Mouse (Mus musculus): ENCODE results near the gene Anks1b. TPM values are rescaled to one million over a fixed set of nuclear protein-coding genes. Genes with fewer than 3 reads are reported as not detected.

Anks1b gene
- polyA plus RNA-seq, 1 experiment from 2014 or later, result 0.84 TPM

DNA sequence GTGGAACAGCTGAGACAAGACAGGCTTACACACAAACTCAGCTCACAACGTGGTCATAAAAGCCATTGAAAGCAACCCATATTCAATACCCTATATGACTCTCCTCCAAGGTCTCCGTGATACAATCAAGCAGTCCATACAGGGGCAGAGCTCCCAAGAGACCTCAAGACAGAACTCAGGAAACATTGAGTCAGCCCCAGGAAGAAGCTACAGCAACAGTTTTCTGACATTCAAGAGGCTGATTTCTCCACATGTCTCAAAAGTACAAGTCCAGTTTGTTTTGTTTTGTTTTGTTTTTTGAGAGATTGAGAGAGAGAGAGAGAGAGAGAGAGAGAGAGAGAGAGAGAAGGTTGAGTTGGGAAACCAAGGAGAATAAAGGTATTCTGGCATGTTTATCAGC, 1100.8 kb downstream of the Anks1b start:
- H3K36me3 ChIP-seq (ENCODE audit: control insufficient read depth, insufficient read depth, low read length), result no peaks in the 10 kb centered on the region
- H3K4me2 ChIP-seq, result no peak overlapping the region
- H3K9ac ChIP-seq (ENCODE audit: low read depth, low read length), result no peak overlapping the region
- H3K9me3 ChIP-seq (replicated peaks; ENCODE audit: control insufficient read depth, low read length), result no peaks in the 10 kb centered on the region
- H3K27ac ChIP-seq (ENCODE audit: low read depth, low read length), result no peak overlapping the region
- peaks cover 5% of the 10 kb centered on the region for H3K4me1 ChIP-seq (ENCODE audit: control insufficient read depth, insufficient read depth, low read length)
- WGBS (ENCODE audit: insufficient replicate concordance), result 64% methylated on average over 2 of the region's 2 CpGs
- no peak overlapping the region for H3K4me3 ChIP-seq (ENCODE audit: low read depth, low read length)
- peaks cover 17% of the 10 kb centered on the region for H3K27me3 ChIP-seq (ENCODE audit: control insufficient read depth, insufficient read depth, low read length)
- no peak for ATAC-seq (replicated peaks; ENCODE audit: insufficient number of reproducible peaks, low FRiP score, low TSS enrichment)

DNA sequence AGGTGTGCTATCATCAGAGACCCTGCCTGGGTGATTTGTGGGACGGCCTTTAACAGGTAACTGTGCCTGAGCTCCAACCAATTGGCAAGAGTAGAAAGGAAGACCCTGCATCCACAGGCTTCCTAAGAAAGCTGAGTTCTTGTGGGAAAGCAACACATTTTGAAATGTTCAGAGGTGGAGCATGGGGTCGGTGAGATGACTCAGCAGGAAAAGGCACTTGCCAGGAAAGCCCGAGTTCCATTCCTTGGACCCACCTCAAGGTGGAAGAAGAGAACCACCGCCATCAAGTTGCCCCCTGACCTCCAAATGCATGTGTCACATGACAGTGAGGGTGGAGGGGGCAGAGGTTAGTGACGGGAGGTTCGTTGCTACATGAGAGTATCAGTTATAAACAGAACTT, 1101.2 kb downstream of the Anks1b start:
- H3K4me3 ChIP-seq (ENCODE audit: low read depth, low read length), result no peak overlapping the region
- H3K9ac ChIP-seq (ENCODE audit: low read depth, low read length), result no peak overlapping the region
- 73% methylated on average over 6 of the region's 6 CpGs for WGBS (ENCODE audit: insufficient replicate concordance)
- no peaks in the 10 kb centered on the region for H3K9me3 ChIP-seq (replicated peaks; ENCODE audit: control insufficient read depth, low read length)
- H3K27ac ChIP-seq (ENCODE audit: low read depth, low read length), result no peak overlapping the region
- ATAC-seq (replicated peaks; ENCODE audit: insufficient number of reproducible peaks, low FRiP score, low TSS enrichment), result no peak
- H3K4me1 ChIP-seq (ENCODE audit: control insufficient read depth, insufficient read depth, low read length), result peaks cover 5% of the 10 kb centered on the region
- H3K27me3 ChIP-seq (ENCODE audit: control insufficient read depth, insufficient read depth, low read length), result peaks cover 13% of the 10 kb centered on the region
- H3K4me2 ChIP-seq, result no peak overlapping the region
- no peaks in the 10 kb centered on the region for H3K36me3 ChIP-seq (ENCODE audit: control insufficient read depth, insufficient read depth, low read length)

DNA sequence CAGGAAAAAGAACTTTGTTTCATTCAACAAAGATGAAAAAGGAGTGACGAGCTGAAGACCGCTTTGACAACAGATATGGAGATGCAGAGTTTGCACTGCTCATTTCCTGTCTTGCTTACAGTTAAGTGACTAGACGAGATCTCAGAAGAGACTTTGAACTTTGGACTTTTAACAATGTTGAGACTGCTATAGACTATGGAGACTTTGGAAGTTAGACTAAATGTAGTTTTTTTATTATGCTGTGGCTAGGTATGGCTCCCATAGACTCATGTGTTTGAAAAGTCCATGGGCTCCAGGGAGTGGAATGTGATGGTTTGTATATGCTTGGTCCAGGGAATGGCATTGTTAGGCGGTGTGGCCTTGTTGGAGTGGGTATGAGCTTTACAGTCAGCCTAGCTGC, 1108.5 kb downstream of the Anks1b start:
- Histone ChIP-seq H3K9ac (ENCODE audit: low read depth, low read length) (no peak overlapping the region), H3K36me3 (ENCODE audit: control insufficient read depth, insufficient read depth, low read length) (no peaks in the 10 kb centered on the region; the same call in 1 of the 2 replicates), H3K27me3 (ENCODE audit: control insufficient read depth, insufficient read depth, low read length) (no peaks in the 10 kb centered on the region), H3K4me3 (ENCODE audit: low read depth, low read length) (no peak overlapping the region), H3K9me3 (replicated peaks; ENCODE audit: control insufficient read depth, low read length) (no peaks in the 10 kb centered on the region), H3K4me1 (ENCODE audit: control insufficient read depth, insufficient read depth, low read length) (no peaks in the 10 kb centered on the region), H3K27ac (ENCODE audit: low read depth, low read length) (no peak overlapping the region), H3K4me2 (no peak overlapping the region)
- WGBS (ENCODE audit: insufficient replicate concordance), result 83% methylated on average over 4 of the region's 4 CpGs
- no peak for ATAC-seq (replicated peaks; ENCODE audit: insufficient number of reproducible peaks, low FRiP score, low TSS enrichment)

DNA sequence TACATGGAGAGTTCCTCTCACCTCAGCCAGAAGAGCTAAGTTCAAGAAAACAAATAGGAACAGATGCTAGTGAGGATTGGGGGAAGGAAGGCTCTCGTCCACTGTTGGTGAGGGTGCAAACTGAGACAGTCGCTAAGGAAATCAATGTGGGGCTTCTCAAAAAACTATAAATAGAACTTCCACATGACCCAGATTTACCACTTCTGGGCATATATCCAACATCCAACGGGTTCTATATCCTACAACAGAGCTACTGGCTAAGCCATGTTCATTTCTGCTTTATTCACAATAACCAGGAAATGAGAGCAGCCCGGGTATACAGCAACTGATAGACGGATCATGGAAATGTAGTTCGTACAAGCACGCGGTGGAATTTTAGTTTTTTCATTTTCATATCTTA, 1109.7 kb downstream of the Anks1b start:
- no peak overlapping the region for H3K4me2 ChIP-seq
- no peak for ATAC-seq (replicated peaks; ENCODE audit: insufficient number of reproducible peaks, low FRiP score, low TSS enrichment)
- H3K4me1 ChIP-seq (ENCODE audit: control insufficient read depth, insufficient read depth, low read length), result no peaks in the 10 kb centered on the region
- H3K4me3 ChIP-seq (ENCODE audit: low read depth, low read length), result no peak overlapping the region
- no peaks in the 10 kb centered on the region; the same call in 1 of the 2 replicates for H3K36me3 ChIP-seq (ENCODE audit: control insufficient read depth, insufficient read depth, low read length)
- H3K9me3 ChIP-seq (replicated peaks; ENCODE audit: control insufficient read depth, low read length), result no peaks in the 10 kb centered on the region
- no peak overlapping the region for H3K9ac ChIP-seq (ENCODE audit: low read depth, low read length)
- WGBS (ENCODE audit: insufficient replicate concordance), result 83% methylated on average over 8 of the region's 8 CpGs
- H3K27me3 ChIP-seq (ENCODE audit: control insufficient read depth, insufficient read depth, low read length), result no peaks in the 10 kb centered on the region
- no peak overlapping the region for H3K27ac ChIP-seq (ENCODE audit: low read depth, low read length)

DNA sequence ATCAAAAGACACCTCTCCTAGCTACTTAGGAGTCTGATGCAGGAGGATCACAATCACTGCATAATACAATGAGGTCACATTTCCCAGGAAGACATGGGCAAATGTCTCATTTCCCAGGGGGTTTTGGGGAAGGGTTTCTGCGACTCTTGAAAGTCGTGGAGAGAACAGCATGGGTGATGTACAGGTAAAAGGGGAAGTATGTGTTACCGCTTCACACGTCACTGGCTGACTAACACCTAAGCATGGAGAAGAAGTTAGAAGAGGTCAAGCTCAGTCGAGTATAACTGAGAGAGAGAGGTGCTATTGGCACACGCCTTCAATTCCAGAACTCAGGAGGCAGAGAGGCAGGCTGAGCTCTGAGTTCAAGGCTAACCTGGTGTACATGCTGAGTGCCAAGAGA, 1117.0 kb downstream of the Anks1b start:
- no peak overlapping the region for H3K27ac ChIP-seq (ENCODE audit: low read depth, low read length)
- peaks cover 3% of the 10 kb centered on the region for H3K36me3 ChIP-seq (ENCODE audit: control insufficient read depth, insufficient read depth, low read length)
- no peaks in the 10 kb centered on the region for H3K4me1 ChIP-seq (ENCODE audit: control insufficient read depth, insufficient read depth, low read length)
- no peak overlapping the region for H3K9ac ChIP-seq (ENCODE audit: low read depth, low read length)
- no peaks in the 10 kb centered on the region for H3K9me3 ChIP-seq (replicated peaks; ENCODE audit: control insufficient read depth, low read length)
- H3K27me3 ChIP-seq (ENCODE audit: control insufficient read depth, insufficient read depth, low read length), result no peaks in the 10 kb centered on the region
- no peak overlapping the region for H3K4me2 ChIP-seq
- no peak overlapping the region for H3K4me3 ChIP-seq (ENCODE audit: low read depth, low read length)
- ATAC-seq (replicated peaks; ENCODE audit: insufficient number of reproducible peaks, low FRiP score, low TSS enrichment), result no peak
- 83% methylated on average over 6 of the region's 6 CpGs for WGBS (ENCODE audit: insufficient replicate concordance)

DNA sequence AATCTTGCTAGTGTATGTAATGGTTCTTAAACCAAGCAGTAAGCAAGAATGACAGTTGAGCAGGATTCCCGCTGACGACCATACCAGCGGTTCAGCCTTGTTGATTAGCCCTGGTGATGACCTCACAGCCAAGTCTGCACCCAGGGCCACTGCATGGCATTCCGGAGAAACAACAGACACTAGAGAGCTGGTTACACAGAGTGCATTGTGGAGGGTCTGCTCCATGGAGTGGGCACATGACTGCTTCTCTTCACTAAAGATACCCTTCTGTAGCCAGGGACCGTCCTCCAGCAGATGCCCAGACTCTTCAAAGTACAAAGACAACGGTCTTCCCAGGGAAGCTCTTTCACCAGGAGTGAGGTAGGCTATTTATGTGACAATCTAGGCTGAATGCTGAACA, 1118.9 kb downstream of the Anks1b start:
- Histone ChIP-seq H3K27me3 (ENCODE audit: control insufficient read depth, insufficient read depth, low read length) (no peaks in the 10 kb centered on the region), H3K4me3 (ENCODE audit: low read depth, low read length) (no peak overlapping the region), H3K9ac (ENCODE audit: low read depth, low read length) (no peak overlapping the region), H3K4me1 (ENCODE audit: control insufficient read depth, insufficient read depth, low read length) (no peaks in the 10 kb centered on the region), H3K36me3 (ENCODE audit: control insufficient read depth, insufficient read depth, low read length) (peaks cover 3% of the 10 kb centered on the region), H3K4me2 (no peak overlapping the region), H3K27ac (ENCODE audit: low read depth, low read length) (no peak overlapping the region), H3K9me3 (replicated peaks; ENCODE audit: control insufficient read depth, low read length) (no peaks in the 10 kb centered on the region)
- WGBS (ENCODE audit: insufficient replicate concordance), result 75% methylated on average over 6 of the region's 6 CpGs
- no peak for ATAC-seq (replicated peaks; ENCODE audit: insufficient number of reproducible peaks, low FRiP score, low TSS enrichment)

DNA sequence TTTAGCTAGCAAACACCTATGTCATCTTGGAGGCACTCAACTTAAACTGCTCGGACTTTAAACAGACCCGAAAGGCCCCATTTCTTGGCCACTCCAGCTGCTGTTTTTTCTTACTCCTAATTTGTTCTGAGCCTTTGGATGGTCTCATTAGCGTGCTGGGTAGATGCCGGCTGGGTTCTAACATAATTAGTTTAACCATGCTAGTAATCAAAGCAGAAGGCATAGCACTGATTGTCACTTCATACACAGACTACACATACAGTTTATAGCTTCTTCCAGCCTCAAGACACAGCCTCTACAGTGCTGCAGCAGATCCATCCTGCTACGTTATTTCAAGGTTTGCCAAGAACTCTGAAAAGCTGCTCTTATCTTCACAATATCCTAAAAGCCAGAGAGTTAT, 1120.6 kb downstream of the Anks1b start:
- peaks cover 3% of the 10 kb centered on the region for H3K36me3 ChIP-seq (ENCODE audit: control insufficient read depth, insufficient read depth, low read length)
- H3K27me3 ChIP-seq (ENCODE audit: control insufficient read depth, insufficient read depth, low read length), result no peaks in the 10 kb centered on the region
- WGBS (ENCODE audit: insufficient replicate concordance), result 88% methylated on average over 5 of the region's 5 CpGs
- H3K4me3 ChIP-seq (ENCODE audit: low read depth, low read length), result no peak overlapping the region
- H3K27ac ChIP-seq (ENCODE audit: low read depth, low read length), result no peak overlapping the region
- no peak overlapping the region for H3K9ac ChIP-seq (ENCODE audit: low read depth, low read length)
- ATAC-seq (replicated peaks; ENCODE audit: insufficient number of reproducible peaks, low FRiP score, low TSS enrichment), result no peak
- H3K4me1 ChIP-seq (ENCODE audit: control insufficient read depth, insufficient read depth, low read length), result no peaks in the 10 kb centered on the region
- no peak overlapping the region for H3K4me2 ChIP-seq
- H3K9me3 ChIP-seq (replicated peaks; ENCODE audit: control insufficient read depth, low read length), result no peaks in the 10 kb centered on the region

DNA sequence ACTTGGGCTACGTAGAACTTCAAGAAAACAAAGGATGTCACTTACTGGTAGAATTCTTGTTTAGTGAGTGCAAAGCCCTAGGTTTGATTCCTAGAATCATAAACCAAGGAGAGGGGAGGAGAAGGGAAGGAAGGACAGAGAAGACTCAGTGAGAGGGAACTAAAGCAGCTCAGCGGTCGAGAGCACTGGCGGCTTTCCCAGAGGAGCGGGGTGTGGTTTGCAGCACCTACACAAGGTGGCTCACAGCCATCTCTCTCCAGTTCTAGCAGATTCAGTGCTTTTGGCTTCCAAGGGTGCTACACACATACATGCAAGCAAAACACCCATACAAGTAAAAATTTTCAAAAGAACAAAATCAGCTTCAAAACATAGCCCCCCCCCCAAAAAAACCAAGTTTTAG, 1126.6 kb downstream of the Anks1b start:
- Histone ChIP-seq H3K36me3 (ENCODE audit: control insufficient read depth, insufficient read depth, low read length) (peaks cover under 1% of the 10 kb centered on the region), H3K9ac (ENCODE audit: low read depth, low read length) (no peak overlapping the region), H3K4me3 (ENCODE audit: low read depth, low read length) (no peak overlapping the region), H3K4me1 (ENCODE audit: control insufficient read depth, insufficient read depth, low read length) (no peaks in the 10 kb centered on the region), H3K27me3 (ENCODE audit: control insufficient read depth, insufficient read depth, low read length) (no peaks in the 10 kb centered on the region), H3K27ac (ENCODE audit: low read depth, low read length) (no peak overlapping the region), H3K4me2 (no peak overlapping the region), H3K9me3 (replicated peaks; ENCODE audit: control insufficient read depth, low read length) (no peaks in the 10 kb centered on the region)
- ATAC-seq (replicated peaks; ENCODE audit: insufficient number of reproducible peaks, low FRiP score, low TSS enrichment), result no peak
- WGBS (ENCODE audit: insufficient replicate concordance), result 73% methylated on average over 5 of the region's 5 CpGs

DNA sequence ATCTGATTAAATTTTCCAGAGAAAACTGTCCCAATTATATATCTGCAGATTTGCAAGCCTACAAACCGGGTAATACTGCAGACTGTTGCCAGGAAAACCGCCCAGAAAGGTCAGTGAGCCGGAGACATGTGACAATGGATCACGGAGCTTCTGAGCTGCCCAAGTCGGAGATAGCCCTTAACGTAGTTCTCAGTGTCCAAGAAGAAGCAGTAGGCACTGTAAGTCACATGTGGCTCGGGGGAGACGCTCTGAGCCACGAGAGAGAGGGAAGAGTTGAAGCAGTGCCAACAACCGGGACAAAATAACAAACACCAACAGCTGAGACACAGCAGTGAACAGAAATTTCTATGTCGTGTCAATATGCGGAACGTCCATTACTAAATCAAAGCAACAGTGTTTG, 1128.1 kb downstream of the Anks1b start:
- Histone ChIP-seq H3K9ac (ENCODE audit: low read depth, low read length) (no peak overlapping the region), H3K9me3 (replicated peaks; ENCODE audit: control insufficient read depth, low read length) (no peaks in the 10 kb centered on the region), H3K4me3 (ENCODE audit: low read depth, low read length) (no peak overlapping the region), H3K4me1 (ENCODE audit: control insufficient read depth, insufficient read depth, low read length) (no peaks in the 10 kb centered on the region), H3K4me2 (no peak overlapping the region), H3K27ac (ENCODE audit: low read depth, low read length) (no peak overlapping the region), H3K36me3 (ENCODE audit: control insufficient read depth, insufficient read depth, low read length) (no peaks in the 10 kb centered on the region), H3K27me3 (ENCODE audit: control insufficient read depth, insufficient read depth, low read length) (no peaks in the 10 kb centered on the region)
- ATAC-seq (replicated peaks; ENCODE audit: insufficient number of reproducible peaks, low FRiP score, low TSS enrichment), result no peak
- 81% methylated on average over 13 of the region's 13 CpGs for WGBS (ENCODE audit: insufficient replicate concordance)
